Mouse (Mus musculus): ENCODE data around the gene Txlng. TPM values are rescaled to one million over a fixed set of nuclear protein-coding genes. Genes with fewer than 3 reads are reported as not detected.
A peak's percentile ranks its signal among the peaks of the same experiment; 100 is the strongest.
"Not testable (repeated sequence)": the region's sequence is repeated elsewhere in the genome, so short reads cannot be mapped to it uniquely, and the experiment has no call there.

The Txlng gene
- polyA plus RNA-seq, 1 experiment from 2014 or later = 11.3 TPM

- Histone ChIP-seq H3K27me3 (no peaks in the 10 kb centered on the region), H3K4me2 (peak overlapping the region; percentile 42), H3K4me3 (peak overlapping the region; percentile 63), H3K9me3 (no peaks in the 10 kb centered on the region), H3K27ac (replicated peaks) (no peak overlapping the region), H3K4me1 (replicated peaks) (peaks cover 4% of the 10 kb centered on the region; the same call in 1 of the 2 replicates), H3K36me3 (no peaks in the 10 kb centered on the region), H3K9ac (no peak overlapping the region)
- WGBS = 37% methylated on average over 5 of the region's 5 CpGs
- no peak for ATAC-seq (ENCODE audit: low FRiP score, low read depth)
Measured at GRCm38 (mm10) chrX:162829741-162830140, 487 bp upstream of the Txlng start.

DNA sequence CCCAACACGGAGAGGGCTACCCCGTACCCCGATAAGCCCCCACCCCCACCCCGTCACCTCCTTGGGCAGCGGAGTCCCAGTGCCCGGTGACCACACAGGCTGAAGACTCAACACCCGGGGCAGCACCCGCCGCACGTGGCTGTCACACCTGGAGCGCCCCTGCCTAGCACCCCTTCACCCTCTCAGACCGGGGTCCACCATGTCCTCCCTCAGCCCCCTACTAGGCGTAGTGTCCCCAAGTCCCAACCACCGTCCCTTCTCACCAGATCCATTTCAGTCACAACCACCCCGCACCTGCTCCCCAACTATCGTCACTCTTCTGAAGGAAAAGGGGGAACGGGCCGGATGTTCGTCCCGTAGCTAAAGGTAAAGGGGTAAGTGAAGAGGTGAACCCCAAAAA lies 471 bp downstream of the Txlng start:
- whole genome bisulfite sequencing = 29% methylated on average over 11 of the region's 20 CpGs
- peak; percentile 48 for ATAC-seq (ENCODE audit: low FRiP score, low read depth)
- Histone ChIP-seq H3K4me1 (replicated peaks) (peaks cover 4% of the 10 kb centered on the region; the same call in 1 of the 2 replicates), H3K9ac (peak overlapping the region; percentile 58), H3K36me3 (no peaks in the 10 kb centered on the region), H3K27me3 (no peaks in the 10 kb centered on the region), H3K27ac (replicated peaks) (peak overlapping the region; percentile 65), H3K9me3 (no peaks in the 10 kb centered on the region), H3K4me3 (peak overlapping the region; percentile 63), H3K4me2 (peak overlapping the region; percentile 74)

DNA sequence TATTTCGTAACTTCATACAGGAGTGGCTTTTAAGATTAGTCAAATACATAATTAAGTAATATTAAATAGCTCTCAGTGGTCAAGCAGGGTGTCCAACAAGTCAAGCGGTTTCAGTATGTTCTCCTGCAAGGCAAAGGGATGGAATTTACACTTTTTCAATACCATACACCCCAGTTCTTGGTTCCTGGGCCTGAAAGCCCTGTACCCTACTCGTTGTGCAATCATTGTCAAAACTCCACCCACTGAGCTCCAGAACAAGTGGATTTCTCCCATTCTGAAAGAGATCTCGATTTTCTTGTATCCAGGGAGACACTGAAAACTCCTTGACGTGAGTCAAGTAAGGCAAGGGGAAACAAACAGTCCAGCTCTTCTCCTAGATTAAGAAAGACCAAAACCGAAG lies 1.2 kb downstream of the Txlng start:
- H3K27ac ChIP-seq (replicated peaks) = no peak overlapping the region
- 44% methylated on average over 6 of the region's 6 CpGs for WGBS
- peak overlapping the region; percentile 63 for H3K4me3 ChIP-seq
- no peak overlapping the region for H3K9ac ChIP-seq
- H3K27me3 ChIP-seq = no peaks in the 10 kb centered on the region
- peak overlapping the region; percentile 74 for H3K4me2 ChIP-seq
- no peaks in the 10 kb centered on the region for H3K9me3 ChIP-seq
- H3K36me3 ChIP-seq = no peaks in the 10 kb centered on the region
- no peak for ATAC-seq (ENCODE audit: low FRiP score, low read depth)
- peaks cover 4% of the 10 kb centered on the region; the same call in 1 of the 2 replicates for H3K4me1 ChIP-seq (replicated peaks)

- no peak for ATAC-seq (ENCODE audit: low FRiP score, low read depth)
- Histone ChIP-seq H3K9ac (no peak overlapping the region), H3K4me3 (no peak overlapping the region), H3K4me1 (replicated peaks) (no peaks in the 10 kb centered on the region), H3K27ac (replicated peaks) (no peak overlapping the region), H3K4me2 (no peak overlapping the region), H3K9me3 (no peaks in the 10 kb centered on the region), H3K36me3 (no peaks in the 10 kb centered on the region), H3K27me3 (no peaks in the 10 kb centered on the region)
Measured at GRCm38 (mm10) chrX:162800371-162800770, 28.9 kb downstream of the Txlng start.

DNA sequence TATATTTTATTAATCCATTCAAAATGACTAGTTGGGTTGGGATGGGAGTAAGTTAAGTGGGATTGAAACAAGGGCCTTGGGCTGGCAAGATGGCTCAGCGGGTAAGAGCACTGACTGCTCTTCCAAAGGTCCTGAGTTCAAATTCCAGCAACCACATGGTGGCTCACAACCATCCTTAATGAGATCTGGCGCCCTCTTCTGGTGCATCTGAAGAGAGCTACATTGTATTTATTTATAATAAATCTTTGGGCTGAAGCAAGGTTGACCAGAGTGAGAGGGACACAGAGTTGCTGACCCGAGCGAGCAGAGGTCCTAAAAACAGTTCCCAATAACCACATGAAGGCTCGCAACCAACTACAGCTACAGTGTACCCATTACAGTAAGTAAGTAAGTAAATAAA lies 37.9 kb downstream of the Txlng start:
- H3K36me3 ChIP-seq; H3K4me2 ChIP-seq; H3K9ac ChIP-seq; H3K27me3 ChIP-seq; H3K4me3 ChIP-seq; H3K27ac ChIP-seq (replicated peaks); H3K9me3 ChIP-seq; ATAC-seq (ENCODE audit: low FRiP score, low read depth); H3K4me1 ChIP-seq (replicated peaks): not testable (repeated sequence)
- 82% methylated on average over 5 of the region's 5 CpGs for WGBS

DNA sequence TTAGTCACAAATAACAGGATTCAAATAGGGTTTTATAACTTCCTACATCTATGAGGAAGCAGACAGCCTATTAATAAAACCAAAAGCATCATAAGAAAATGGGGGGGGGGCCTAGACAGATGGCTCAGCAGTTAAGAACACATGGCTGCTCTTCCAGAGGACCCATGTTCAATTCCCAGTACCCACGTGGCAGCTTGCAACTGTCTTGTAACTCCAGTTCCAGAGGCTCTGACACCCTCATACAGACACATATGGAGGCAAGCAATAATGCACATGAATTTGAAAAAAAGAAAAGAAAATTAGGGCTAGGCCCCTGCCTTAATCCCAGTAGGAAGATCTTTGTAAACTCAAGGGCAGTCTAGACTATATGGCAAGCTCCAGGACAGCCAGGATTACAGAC lies 40.9 kb downstream of the Txlng start:
- Histone ChIP-seq H3K4me1 (replicated peaks) (no peaks in the 10 kb centered on the region), H3K4me2 (no peak overlapping the region), H3K36me3 (peaks cover 6% of the 10 kb centered on the region; the same call in 1 of the 2 replicates), H3K9me3 (no peaks in the 10 kb centered on the region), H3K27me3 (no peaks in the 10 kb centered on the region), H3K9ac (no peak overlapping the region), H3K27ac (replicated peaks) (no peak overlapping the region), H3K4me3 (no peak overlapping the region)
- no peak for ATAC-seq (ENCODE audit: low FRiP score, low read depth)
- WGBS = 74% methylated on average over 1 of the region's 1 CpGs

- H3K36me3 ChIP-seq = 0 out of 2 replicates have a peak, but pooled peaks cover 6% of the 10 kb centered on the region
- H3K27me3 ChIP-seq = no peaks in the 10 kb centered on the region
- WGBS = 87% methylated on average over 1 of the region's 1 CpGs
- H3K27ac ChIP-seq (replicated peaks) = no peak overlapping the region
- H3K4me3 ChIP-seq = no peak overlapping the region
- no peaks in the 10 kb centered on the region for H3K4me1 ChIP-seq (replicated peaks)
- ATAC-seq (ENCODE audit: low FRiP score, low read depth) = no peak
- H3K9me3 ChIP-seq = no peaks in the 10 kb centered on the region
- no peak overlapping the region for H3K9ac ChIP-seq
- H3K4me2 ChIP-seq = no peak overlapping the region
Measured at GRCm38 (mm10) chrX:162770726-162771125, 58.5 kb downstream of the Txlng start.

DNA sequence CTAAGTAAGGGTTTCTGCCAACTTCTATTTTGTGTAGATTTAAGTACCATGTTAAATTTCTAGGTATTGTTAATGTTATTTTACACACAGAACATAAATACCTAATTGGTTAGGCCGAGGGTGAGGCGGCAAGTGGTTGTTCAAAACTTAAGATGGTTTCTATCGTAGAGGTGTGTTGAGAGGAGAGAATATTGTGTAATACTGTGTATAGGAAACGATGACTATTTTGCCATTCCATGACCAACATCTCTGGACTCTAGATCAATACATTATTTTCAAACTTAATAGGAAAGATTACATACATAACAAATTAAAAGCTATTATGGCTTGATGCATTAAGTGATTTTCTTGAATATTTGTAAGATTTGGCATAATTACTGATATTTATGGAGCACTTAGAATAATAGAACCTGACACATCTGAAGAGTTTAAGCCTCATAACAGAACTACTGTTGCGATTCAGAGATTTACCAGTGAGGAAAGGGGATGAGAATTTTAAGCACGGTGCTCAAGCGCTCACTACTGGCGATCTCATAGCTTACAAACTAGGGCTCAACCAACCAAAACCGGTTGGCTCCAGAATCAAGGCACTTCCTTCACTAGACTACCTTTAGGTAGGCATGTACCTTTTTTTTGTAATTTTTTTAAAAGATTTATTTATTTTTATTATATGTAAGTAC lies 67.4 kb downstream of the Txlng start:
- Histone ChIP-seq H3K4me3 (peak overlapping the region; percentile 67), H3K9me3 (no peaks in the 10 kb centered on the region), H3K27ac (replicated peaks) (no peak overlapping the region), H3K27me3 (no peaks in the 10 kb centered on the region), H3K4me1 (replicated peaks) (peaks cover 8% of the 10 kb centered on the region; the same call in 1 of the 2 replicates), H3K9ac (peak overlapping the region; percentile 62), H3K36me3 (no peaks in the 10 kb centered on the region), H3K4me2 (peak overlapping the region; percentile 59)
- no peak for ATAC-seq (ENCODE audit: low FRiP score, low read depth)
- WGBS = 49% methylated on average over 9 of the region's 9 CpGs

DNA sequence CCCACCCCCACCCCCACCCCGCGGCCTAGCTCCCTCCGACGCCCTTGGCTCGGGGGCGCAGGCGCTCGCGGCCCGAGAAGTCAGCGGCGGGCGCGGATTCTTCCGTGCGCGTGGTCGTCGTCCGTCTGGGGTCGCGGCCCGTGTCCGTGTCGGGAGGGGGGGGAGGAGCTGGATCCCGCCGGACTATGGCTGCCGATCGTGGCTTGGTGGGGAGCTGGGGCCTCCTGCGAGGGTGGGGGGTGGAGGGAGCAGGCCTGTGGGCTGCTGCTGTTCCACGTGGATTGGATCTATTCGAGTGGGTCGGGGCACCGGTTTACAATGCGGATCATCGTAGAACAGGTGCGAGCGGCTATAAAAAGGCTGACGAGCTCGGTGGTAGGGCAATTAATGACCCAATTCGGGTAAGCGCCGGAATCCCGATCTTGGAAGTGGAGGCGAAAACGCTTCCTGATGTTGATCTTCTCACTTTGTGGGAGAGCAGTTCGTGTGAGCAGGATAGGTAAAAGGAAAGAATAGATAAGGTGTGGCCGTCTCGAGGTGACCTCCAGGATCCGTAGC lies 68.2 kb downstream of the Txlng start:
- peak; percentile 20; the same call in 1 of the 2 replicates for ATAC-seq (ENCODE audit: low FRiP score, low read depth)
- H3K9me3 ChIP-seq = no peaks in the 10 kb centered on the region
- 19% methylated on average over 37 of the region's 50 CpGs for WGBS
- peak overlapping the region; percentile 59 for H3K4me2 ChIP-seq
- peak overlapping the region; percentile 67 for H3K4me3 ChIP-seq
- peak overlapping the region; percentile 93 for H3K27ac ChIP-seq (replicated peaks)
- no peaks in the 10 kb centered on the region for H3K27me3 ChIP-seq
- H3K9ac ChIP-seq = peak overlapping the region; percentile 62
- peaks cover 8% of the 10 kb centered on the region; the same call in 1 of the 2 replicates for H3K4me1 ChIP-seq (replicated peaks)
- no peaks in the 10 kb centered on the region for H3K36me3 ChIP-seq

GRCm38 (mm10) chrX:162760115-162760942 lies 68.9 kb downstream of the Txlng start, which contains the start of gene Rbbp7:
TSS of gene Rbbp7 (plus strand) at chrX:162760402.
- peak within 1 kb of the TSS; percentile 59 for H3K4me2 ChIP-seq
- WGBS = 28% methylated on average over 56 of the region's 100 CpGs
- peak within 1 kb of the TSS; percentile 62 for H3K9ac ChIP-seq
- H3K4me3 ChIP-seq = peak within 1 kb of the TSS; percentile 67
- H3K4me1 ChIP-seq (replicated peaks) = peaks cover 8% of the 10 kb centered on the region; the same call in 1 of the 2 replicates
- no peaks in the 10 kb centered on the region for H3K36me3 ChIP-seq
- H3K27me3 ChIP-seq = no peaks in the 10 kb centered on the region
- peak; percentile 98 for ATAC-seq (ENCODE audit: low FRiP score, low read depth)
- peak within 1 kb of the TSS; percentile 93 for H3K27ac ChIP-seq (replicated peaks)
- H3K9me3 ChIP-seq = no peaks in the 10 kb centered on the region

DNA sequence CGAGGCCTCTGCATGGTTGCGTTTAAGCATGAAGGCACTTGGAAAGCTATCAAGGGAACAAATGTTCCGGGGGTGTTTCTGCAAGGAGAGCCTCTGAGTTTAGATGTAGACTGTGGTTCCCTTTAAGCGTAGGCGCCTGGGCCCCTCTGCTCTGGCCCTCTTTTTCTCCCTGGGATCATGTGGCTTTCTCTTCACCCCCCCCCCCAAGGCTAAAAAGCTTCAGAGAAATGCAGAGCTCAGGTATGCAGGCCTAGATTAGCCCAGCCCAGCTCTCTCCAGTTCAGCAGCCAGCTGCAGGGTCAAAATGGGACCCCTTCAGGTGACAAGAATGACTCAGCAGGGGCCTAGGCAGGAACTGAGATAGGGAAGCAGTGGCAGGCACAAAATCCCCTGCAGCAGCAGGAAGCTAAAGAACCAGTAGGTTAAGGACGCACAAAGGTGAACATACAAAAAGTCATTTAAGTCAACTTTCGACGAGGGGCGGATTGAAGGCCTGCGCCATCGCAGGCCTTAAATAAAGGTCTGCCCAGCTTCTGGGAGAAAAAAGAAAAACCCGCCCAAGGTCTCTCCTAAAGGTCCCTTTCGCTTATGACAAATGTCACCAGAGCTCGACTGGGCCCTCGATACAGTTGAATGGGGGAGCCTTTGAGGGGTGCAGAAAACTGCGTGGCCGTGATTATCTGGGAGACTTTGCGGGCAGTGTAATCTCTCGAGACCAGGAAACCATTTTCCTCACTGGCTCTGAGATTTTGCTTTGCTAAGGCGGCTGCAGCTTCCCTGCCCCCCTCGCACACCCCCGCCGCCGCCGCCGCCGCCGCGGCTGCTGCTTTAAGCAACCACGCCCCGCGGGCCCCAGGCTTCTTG lies 69.8 kb downstream of the Txlng start:
- 27% methylated on average over 32 of the region's 32 CpGs for WGBS
- H3K36me3 ChIP-seq = no peaks in the 10 kb centered on the region
- ATAC-seq (ENCODE audit: low FRiP score, low read depth) = no peak
- no peaks in the 10 kb centered on the region for H3K27me3 ChIP-seq
- H3K27ac ChIP-seq (replicated peaks) = peak overlapping the region; percentile 92
- peaks cover 8% of the 10 kb centered on the region; the same call in 1 of the 2 replicates for H3K4me1 ChIP-seq (replicated peaks)
- peak overlapping the region; percentile 67 for H3K4me3 ChIP-seq
- peak overlapping the region; percentile 53 for H3K4me2 ChIP-seq
- H3K9me3 ChIP-seq = no peaks in the 10 kb centered on the region
- H3K9ac ChIP-seq = peak overlapping the region; percentile 44
